Mouse (Mus musculus) urinary bladder, adult 18-20 months (tissue): ENCODE results near the gene Prh1.
"Not testable (repeated sequence)": the region's sequence is repeated elsewhere in the genome, so short reads cannot be mapped to it uniquely, and the experiment has no call there.

ENCODE experiments used
- DNase-seq, 2 experiments: peaks; one replicate each; pipeline ENCODE4 v3.0.0; 2022; ENCODE audit warnings: low spot score in 2 of 2, mixed read lengths in 2 of 2

Prh1 gene

DNA sequence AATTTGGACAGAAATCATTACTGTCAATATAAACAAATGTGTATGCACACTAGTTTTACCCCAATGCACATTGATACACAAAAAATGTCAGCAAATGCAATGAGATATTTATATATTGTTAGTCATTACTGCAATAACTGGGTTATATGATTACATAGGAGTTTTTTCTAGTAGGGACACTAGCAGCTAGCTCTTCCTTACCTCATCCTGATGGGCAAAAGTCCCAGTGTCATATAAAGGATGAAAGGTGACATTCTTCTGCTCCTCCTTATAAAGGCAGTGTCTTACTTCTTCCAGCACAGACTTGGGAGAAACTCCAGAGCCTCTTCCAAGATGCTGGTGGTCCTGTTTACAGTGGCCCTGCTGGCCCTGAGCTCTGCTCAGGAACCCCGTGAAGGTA is at the start of gene Prh1:
Gene Prh1 (plus strand): TSS at position 301 of the 400 bp plus-strand sequence.
- not testable (repeated sequence) for DNase-seq

DNA sequence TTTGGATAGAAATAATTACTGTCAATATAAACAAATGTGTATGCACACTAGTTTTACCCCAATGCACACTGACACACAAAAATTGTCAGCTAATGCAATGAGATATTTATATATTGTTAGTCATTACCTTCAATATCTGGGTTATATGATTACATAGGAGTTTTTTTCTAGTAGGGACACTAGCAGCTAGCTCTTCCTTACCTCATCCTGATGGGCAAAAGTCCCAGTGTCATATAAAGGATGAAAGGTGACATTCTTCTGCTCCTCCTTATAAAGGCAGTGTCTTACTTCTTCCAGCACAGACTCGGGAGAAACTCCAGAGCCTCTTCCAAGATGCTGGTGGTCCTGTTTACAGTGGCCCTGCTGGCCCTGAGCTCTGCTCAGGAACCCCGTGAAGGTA is 26.0 kb downstream of the Prh1 start, which contains the start of gene Prp2:
Gene Prp2 (plus strand): TSS at position 301 of the 400 bp plus-strand sequence.
- DNase-seq: not testable (repeated sequence)
